Mouse (Mus musculus): ENCODE results near the gene Nebl.

The Nebl gene

GRCm38 (mm10) chr2:17623931-17624330, 107.3 kb downstream of the Nebl start:
- DNase-seq (ENCODE audit: low spot score) = no peak

- DNase-seq (ENCODE audit: low spot score) = no peak
Observed at GRCm38 (mm10) chr2:17610259-17610658, 121.0 kb downstream of the Nebl start.

- no peak for DNase-seq (ENCODE audit: low spot score)
Observed at GRCm38 (mm10) chr2:17603573-17603972, 127.7 kb downstream of the Nebl start.

DNA sequence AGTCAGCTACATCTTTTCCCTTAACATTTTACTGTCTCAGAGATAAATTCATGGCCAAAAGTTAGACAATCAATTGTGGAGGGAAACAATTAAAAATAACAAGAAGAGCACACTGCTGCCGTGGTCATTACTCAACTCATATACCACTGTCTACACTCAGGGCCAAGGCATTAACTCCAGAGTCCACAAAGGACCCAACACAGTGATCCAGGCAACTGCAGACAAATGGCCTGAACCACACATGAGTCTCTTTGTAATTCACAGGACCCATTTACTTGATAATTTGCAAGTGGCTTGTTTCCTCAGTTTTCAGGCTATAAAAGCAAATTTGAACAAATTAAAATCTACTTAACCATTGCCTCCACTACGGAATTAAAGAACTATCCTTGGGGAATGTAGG, 130.6 kb downstream of the Nebl start:
- no peak for DNase-seq (ENCODE audit: low spot score)

GRCm38 (mm10) chr2:17599860-17600259, 131.4 kb downstream of the Nebl start:
- DNase-seq (ENCODE audit: low spot score) = no peak

- DNase-seq (ENCODE audit: low spot score) = no peak
Observed at GRCm38 (mm10) chr2:17597932-17598331, 133.3 kb downstream of the Nebl start.

DNA sequence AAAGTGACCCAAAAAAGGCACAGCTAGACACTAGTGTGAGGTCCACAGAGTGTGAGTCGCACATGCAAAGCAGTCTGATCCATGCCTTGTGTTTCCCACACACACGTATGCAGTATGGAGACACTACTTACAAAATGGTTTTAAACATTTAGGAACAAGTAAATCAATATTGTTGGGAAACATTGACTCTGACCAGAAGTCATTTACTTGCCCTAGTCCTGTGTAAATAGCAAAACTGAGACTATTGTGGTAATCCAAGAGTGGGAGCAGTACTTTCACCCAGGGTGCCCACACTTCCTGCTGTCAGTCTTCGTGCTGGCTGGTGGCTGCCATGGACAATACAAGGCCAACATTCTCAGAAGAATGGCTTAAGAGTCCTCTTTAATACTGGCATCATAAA, 141.6 kb downstream of the Nebl start:
- no peak for DNase-seq (ENCODE audit: low spot score)

DNA sequence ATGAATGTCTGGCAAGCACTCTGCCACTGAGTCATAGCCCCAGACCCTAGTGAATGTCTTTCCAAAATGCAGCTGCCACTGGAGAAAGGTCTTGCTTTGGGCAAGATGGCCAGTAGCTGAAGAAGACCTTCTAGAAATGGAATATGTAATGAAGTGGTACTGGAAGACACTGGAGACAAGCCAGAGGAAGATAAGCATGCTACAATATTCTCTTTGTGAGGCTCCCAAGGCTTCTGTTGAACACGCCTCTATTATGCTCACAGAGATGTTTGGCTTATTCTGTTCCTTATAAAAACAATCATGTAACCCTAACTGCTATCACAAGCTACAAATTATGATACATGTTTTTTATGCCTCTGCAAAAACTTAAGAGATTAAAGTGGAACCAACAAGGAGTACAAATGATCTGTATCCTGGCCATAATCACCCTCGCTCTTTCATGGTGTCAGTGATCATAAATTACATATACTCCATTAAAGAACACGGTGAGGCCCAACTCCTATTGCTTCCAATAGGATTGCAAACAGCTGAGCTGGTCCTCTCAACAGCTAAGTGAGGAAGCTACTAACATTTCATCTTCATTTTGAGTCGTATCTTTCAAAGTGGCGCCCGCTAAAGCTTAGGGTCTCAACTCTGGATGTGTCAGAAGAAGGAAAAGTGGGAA, 145.8 kb downstream of the Nebl start:
- DNase-seq (ENCODE audit: low spot score) = no peak

DNA sequence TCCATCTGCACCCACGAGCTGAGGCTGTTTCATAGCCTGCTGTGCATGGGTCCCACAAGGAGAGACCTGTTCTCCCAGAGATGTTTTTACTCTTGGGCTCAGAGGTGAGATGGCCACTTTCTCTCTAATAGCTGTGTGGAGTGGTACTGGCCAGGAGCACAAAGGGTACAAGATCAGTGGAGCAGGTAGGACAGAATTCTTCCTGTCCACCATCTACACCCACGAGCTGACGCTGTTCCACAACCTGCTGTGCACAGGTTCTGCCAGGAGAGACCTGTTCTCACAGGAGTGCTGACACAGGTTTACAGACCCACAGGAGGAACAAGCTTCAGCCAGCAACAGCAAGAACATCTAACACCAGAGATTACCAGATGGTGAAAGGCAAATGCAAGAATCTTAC, 155.6 kb downstream of the Nebl start:
- DNase-seq (ENCODE audit: low spot score) = no peak

- DNase-seq (ENCODE audit: low spot score) = no peak
Observed at GRCm38 (mm10) chr2:17571716-17572115, 159.5 kb downstream of the Nebl start.

GRCm38 (mm10) chr2:17558889-17559742, 172.1 kb downstream of the Nebl start:
- DNase-seq (ENCODE audit: low spot score) = no peak

DNA sequence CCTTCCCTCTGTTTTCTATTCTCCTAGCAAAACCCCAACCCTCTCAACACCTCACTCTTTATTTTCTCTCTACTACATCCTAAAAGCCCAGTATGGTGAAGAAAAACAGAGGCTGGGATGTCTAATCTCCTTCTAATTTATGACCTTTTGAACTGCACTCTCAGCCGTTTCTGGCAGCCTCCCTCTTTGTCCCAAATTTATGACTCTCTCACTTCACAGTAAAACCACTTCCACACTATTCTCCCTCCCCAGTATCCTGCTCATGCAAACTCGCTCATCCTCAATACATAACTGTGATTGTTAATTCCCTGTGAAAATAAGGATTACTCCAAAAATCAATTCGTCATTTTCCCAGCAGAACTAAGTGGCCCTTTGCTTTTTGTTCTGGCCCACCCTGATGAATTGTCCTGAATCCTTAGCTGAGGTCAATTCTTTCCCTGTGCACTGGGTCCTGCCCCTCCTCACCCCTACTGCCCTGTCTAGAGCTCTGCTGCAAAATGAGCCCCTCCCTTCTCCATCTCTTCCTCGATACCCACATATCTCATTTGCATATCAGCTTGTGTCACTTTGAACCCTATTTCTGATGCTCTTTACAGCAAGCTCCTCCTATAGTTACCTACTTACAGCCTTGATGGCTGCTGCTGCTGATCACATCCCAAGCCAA, 181.2 kb downstream of the Nebl start:
- no peak for DNase-seq (ENCODE audit: low spot score)

- no peak for DNase-seq (ENCODE audit: low spot score)
Observed at GRCm38 (mm10) chr2:17546354-17546948, 184.8 kb downstream of the Nebl start.

DNA sequence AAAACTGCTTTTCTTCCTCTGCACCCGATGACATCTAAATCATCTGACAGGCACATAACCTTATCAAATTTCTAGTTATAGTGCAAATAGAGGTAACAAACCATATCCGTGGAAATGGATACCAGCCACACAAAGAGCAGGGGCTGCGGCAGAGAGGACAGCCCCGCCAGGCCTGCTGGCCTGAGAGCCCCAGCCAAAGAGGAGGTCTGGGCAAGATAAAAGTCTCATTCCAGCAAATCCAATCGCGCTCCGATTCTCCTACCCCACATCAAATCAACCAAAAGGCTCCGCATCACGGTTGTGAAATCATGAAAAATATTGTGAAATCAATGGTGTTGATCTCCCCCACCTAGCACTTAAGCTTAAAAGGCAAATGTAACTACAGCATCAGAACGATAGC, 191.5 kb downstream of the Nebl start:
- no peak for DNase-seq (ENCODE audit: low spot score)

DNA sequence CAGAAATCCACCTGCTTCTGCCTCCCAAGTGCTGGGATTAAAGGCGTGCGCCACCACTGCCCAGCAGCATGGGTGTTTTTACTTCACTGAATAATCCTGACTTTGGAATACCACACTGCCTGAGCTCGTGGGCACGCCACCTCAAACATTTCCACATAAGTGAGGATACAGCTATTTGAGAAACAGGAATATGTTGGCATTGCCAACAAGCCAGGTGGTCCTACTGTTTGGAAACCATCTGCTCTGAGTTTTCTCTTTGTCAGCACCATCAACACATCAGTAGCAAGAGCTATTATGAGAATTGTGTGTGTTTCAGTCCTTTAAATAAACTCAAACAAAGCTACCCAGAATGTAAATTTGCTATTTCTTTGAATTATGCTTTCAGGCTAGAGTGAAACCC, 192.8 kb downstream of the Nebl start:
- DNase-seq (ENCODE audit: low spot score) = no peak

DNA sequence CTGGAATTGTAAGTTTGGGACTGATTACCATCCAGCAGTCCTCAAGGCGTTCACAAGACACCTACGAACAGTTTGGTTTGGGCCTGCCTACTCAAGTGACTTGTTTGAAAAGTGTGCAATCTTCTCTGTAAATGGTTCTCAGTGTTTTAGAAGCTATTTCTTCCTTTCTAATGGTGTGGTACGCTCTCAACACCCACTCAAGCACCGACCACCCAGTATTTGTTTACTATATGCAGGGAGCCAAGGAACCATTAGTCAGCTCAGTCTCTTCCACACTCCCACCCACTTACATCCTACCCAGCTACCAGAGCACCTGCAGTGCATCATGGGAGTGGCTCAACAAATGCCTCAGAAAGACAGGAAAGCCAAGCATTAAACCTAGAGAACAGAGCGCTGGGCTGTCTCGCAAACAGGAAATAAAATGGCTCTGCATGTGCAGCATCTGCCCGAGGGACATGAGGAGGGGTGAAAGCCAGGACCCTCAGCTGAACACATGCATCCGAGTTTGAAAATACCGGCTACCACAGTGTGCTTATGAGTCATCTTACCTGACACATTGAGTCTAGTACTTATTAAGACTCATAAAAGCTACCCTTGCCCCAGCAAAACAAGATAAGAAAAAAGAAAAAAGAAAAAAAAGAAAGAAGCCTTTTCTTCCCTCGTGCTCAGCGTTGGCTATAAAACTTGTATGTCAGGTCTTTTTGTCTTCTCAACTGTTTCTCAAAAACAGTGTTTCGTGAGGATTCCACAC, 199.7 kb downstream of the Nebl start:
- DNase-seq (ENCODE audit: low spot score) = no peak

- DNase-seq (ENCODE audit: low spot score) = no peak
Observed at GRCm38 (mm10) chr2:17525739-17526526, 205.3 kb downstream of the Nebl start.

DNA sequence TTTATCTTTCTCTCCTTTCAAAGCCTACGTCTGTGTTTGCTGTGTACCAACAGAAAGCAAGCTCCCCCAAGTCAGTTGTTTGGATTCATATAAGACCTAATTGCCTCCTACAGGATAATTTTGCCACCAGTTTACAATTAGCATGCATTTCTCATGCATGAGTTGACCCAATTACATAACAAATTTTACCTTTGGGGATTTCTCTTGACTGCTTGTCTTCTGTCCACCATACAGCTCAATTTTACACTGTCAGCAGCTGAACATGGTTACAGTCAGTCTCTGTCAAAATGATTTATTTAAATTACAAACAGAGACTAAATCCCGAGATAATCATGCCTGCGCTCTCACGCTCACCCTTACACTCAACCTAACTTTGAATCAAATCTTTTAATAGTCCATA, 206.1 kb downstream of the Nebl start:
- DNase-seq (ENCODE audit: low spot score) = no peak

DNA sequence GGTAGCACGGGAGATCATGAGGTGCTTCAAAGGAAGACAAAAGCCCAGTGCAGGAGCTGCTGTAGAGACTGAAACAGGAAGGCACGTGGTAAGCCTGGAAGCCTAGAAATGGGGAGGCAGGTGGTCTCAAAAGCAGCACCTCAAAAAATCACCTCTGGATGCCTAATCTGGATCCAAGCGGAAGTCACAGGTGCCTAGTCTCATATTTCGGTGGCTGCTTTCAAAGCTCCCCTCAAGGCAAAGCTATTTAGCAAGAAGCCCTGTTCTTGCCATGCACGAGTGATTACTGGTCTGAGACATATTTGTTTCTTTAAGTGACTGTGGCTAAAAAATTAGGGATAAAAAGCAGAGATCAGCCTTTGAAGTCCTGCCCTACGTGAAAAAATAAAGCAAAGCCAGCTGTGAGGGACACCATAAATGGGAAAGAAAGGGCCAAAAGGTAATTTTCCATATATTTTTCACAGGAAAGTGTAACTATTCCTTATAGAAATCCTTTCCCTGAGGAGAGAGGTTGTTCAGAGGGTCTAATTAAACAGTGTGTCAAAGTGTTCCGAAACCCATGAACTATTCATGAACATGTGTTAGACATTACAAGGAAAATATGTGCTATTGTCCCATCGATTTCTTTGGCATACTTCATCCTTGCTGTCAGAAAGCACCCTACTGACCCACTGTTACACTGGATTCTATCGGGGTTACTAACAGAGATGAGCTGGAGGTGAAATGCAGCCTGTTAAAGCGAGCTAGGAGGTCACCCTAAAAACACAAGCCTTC, 206.9 kb downstream of the Nebl start:
- no peak for DNase-seq (ENCODE audit: low spot score)

- DNase-seq (ENCODE audit: low spot score) = no peak
Observed at GRCm38 (mm10) chr2:17523791-17524190, 207.5 kb downstream of the Nebl start.

Measured in c-Kit-positive CD71-positive TER-119-positive erythroid progenitor cells, embryonic 14.5 days (primary cell).